Mouse (Mus musculus): ENCODE data around the gene Sh3gl1. TPM values are rescaled to one million over a fixed set of nuclear protein-coding genes. Genes with fewer than 3 reads are reported as not detected.
"Not testable (repeated sequence)": the region's sequence is repeated elsewhere in the genome, so short reads cannot be mapped to it uniquely, and the experiment has no call there.

The Sh3gl1 gene
- polyA plus RNA-seq, 1 experiment from 2014 or later, result 124 TPM

DNA sequence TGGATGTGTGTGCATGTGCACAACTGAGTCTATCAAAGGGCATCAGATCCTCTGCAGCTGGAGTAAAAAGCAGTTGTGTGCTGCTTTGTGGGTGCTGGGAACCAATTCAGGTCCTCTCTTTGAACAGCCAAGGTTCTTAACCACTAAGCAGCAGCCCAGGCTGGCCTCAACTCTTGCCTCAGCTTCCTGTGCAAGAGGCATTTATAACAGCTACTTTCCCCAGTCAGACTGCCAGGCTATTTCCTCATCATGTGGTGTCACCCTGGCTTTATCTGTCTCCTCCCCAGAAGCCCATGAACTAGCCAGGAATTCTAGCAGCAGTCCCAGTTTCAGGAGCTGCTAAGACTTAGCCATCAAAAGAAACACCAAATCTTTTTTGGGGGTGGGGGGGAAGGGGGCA is 30.0 kb upstream of the Sh3gl1 start:
- Histone ChIP-seq H3K4me1 (replicated peaks) (no peaks in the 10 kb centered on the region), H3K4me2 (replicated peaks) (no peak overlapping the region), H3K27ac (no peak overlapping the region), H3K27me3 (replicated peaks) (no peaks in the 10 kb centered on the region), H3K9ac (no peak overlapping the region), H3K36me3 (peaks cover 84% of the 10 kb centered on the region), H3K9me3 (no peaks in the 10 kb centered on the region), H3K4me3 (replicated peaks) (no peak overlapping the region)
- ATAC-seq, result no peak

DNA sequence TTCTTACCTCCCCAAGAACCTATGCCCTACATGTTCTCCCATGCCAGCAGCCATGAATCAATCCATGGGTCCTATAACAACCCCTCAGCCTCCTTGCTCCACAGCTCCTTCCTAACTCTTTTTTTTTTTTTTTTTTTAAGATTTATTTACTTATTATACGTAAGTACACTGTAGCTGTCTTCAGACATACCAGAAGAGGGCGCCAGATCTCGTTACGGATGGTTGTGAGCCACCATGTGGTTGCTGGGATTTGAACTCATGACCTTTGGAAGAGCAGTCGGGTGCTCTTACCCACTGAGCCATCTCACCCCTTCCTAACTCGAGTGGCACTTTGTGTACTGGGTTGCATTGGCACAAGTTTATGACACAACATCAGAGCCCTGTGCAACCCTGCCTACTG is 29.3 kb upstream of the Sh3gl1 start:
- not testable (repeated sequence) for H3K27ac ChIP-seq; H3K4me2 ChIP-seq (replicated peaks); H3K27me3 ChIP-seq (replicated peaks); H3K9ac ChIP-seq; H3K4me1 ChIP-seq (replicated peaks); H3K9me3 ChIP-seq; ATAC-seq; H3K4me3 ChIP-seq (replicated peaks)
- H3K36me3 ChIP-seq, result peaks cover 83% of the 10 kb centered on the region
- WGBS, result 77% methylated on average over 6 of the region's 6 CpGs

GRCm38 (mm10) chr17:56062081-56062480 is 25.6 kb upstream of the Sh3gl1 start:
- H3K36me3 ChIP-seq, result peaks cover 81% of the 10 kb centered on the region
- ATAC-seq, result no peak
- no peaks in the 10 kb centered on the region for H3K4me1 ChIP-seq (replicated peaks)
- H3K9ac ChIP-seq, result no peak overlapping the region
- no peaks in the 10 kb centered on the region for H3K9me3 ChIP-seq
- WGBS, result 93% methylated on average over 7 of the region's 7 CpGs
- no peak overlapping the region for H3K4me3 ChIP-seq (replicated peaks)
- H3K27ac ChIP-seq, result no peak overlapping the region
- H3K27me3 ChIP-seq (replicated peaks), result no peaks in the 10 kb centered on the region
- H3K4me2 ChIP-seq (replicated peaks), result no peak overlapping the region

DNA sequence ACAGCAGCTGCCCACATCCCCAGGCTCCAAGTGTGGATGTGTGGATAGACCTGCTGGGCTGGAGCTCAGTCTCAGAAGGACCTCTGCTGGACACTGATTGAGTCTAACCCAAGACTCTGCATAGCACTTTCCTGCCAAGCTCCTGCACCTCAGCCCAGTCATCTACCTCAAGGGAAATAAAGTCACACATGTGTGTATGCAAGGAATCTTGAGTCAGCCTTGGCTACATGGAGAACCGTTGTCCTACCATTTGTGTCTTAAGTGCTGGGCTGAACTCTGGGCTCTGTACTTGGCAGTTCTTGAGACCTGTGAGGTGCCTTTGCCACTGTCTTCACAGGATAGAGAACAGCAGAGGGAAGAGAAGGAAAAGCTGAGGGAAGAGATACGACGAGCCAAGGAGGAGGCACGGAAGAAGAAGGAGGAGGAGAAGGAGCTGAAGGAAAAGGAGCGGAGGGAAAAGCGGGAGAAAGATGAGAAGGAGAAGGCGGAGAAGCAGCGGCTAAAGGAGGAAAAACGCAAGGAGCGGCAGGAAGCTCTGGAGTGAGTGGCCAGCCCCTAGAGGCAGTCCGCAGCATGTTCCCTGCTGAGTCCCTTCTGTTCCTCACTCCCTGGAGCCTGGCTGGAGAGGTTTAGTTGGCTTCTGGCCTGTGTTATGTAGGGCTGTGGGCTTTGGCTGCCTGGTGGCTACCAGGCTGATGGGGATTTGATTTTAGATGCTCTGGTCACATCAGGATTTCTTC is 21.1 kb upstream of the Sh3gl1 start:
- ATAC-seq, result no peak
- H3K4me3 ChIP-seq (replicated peaks), result no peak overlapping the region
- no peak overlapping the region for H3K4me2 ChIP-seq (replicated peaks)
- H3K9me3 ChIP-seq, result no peaks in the 10 kb centered on the region
- no peak overlapping the region for H3K9ac ChIP-seq
- peaks cover 58% of the 10 kb centered on the region for H3K36me3 ChIP-seq
- H3K27ac ChIP-seq, result no peak overlapping the region
- no peaks in the 10 kb centered on the region for H3K27me3 ChIP-seq (replicated peaks)
- H3K4me1 ChIP-seq (replicated peaks), result no peaks in the 10 kb centered on the region
- WGBS, result 91% methylated on average over 11 of the region's 11 CpGs

- peaks cover 55% of the 10 kb centered on the region for H3K36me3 ChIP-seq
Measured at GRCm38 (mm10) chr17:56055945-56056678, 19.7 kb upstream of the Sh3gl1 start.

DNA sequence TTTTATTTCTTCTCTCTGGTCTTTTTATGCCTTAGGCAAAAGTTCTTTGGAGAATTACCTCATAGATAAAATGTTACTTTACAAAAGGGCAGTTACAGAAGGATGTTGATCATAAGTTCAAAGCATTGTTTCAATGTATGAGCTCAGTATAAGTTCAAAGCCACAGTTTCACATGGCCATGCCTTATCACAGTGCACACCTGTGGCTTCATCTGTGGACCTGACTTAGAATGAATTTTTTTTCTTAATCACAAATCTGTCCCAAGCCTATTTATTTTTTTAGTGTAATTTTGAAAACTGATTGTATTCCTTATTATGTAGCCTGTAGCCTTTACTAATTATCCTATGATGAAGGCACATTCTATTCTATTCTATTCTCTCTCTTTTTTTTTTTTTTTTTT is 18.5 kb upstream of the Sh3gl1 start:
- Histone ChIP-seq H3K4me2 (replicated peaks) (no peak overlapping the region), H3K9ac (no peak overlapping the region), H3K27ac (no peak overlapping the region), H3K4me1 (replicated peaks) (no peaks in the 10 kb centered on the region), H3K27me3 (replicated peaks) (no peaks in the 10 kb centered on the region), H3K36me3 (peaks cover 48% of the 10 kb centered on the region), H3K9me3 (no peaks in the 10 kb centered on the region), H3K4me3 (replicated peaks) (no peak overlapping the region)
- ATAC-seq, result no peak

More at GRCm38 (mm10) chr17:56055945-56056678, 19.7 kb upstream of the Sh3gl1 start:
- Histone ChIP-seq H3K27ac (no peak overlapping the region), H3K9ac (no peak overlapping the region), H3K4me3 (replicated peaks) (no peak overlapping the region), H3K9me3 (no peaks in the 10 kb centered on the region), H3K27me3 (replicated peaks) (no peaks in the 10 kb centered on the region), H3K4me1 (replicated peaks) (no peaks in the 10 kb centered on the region), H3K4me2 (replicated peaks) (no peak overlapping the region)
- 74% methylated on average over 4 of the region's 4 CpGs for WGBS
- ATAC-seq, result no peak

DNA sequence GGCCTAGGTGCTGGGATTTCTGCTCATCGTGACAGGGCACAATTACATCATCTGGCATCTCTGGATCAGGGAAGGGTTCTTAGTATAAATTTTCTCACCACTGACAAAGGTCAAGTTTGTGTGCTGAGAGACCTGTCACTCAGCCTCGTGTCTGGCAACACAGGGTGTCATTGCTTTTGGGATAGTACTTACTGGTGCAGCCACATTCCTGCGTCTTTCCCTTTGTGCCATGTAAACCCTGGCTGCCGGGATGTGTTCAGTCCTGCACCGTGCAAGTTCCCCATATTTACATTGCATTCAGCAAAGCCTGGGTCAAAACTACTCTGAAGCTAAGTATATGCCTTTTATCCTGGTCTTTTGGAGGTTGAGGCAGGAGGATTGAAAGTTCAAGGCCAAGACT is 14.9 kb upstream of the Sh3gl1 start:
- Histone ChIP-seq H3K9me3 (no peaks in the 10 kb centered on the region), H3K4me3 (replicated peaks) (no peak overlapping the region), H3K27ac (no peak overlapping the region), H3K4me1 (replicated peaks) (no peaks in the 10 kb centered on the region), H3K27me3 (replicated peaks) (no peaks in the 10 kb centered on the region), H3K4me2 (replicated peaks) (no peak overlapping the region), H3K9ac (no peak overlapping the region), H3K36me3 (peaks cover 44% of the 10 kb centered on the region)
- no peak for ATAC-seq
- 80% methylated on average over 5 of the region's 5 CpGs for WGBS

DNA sequence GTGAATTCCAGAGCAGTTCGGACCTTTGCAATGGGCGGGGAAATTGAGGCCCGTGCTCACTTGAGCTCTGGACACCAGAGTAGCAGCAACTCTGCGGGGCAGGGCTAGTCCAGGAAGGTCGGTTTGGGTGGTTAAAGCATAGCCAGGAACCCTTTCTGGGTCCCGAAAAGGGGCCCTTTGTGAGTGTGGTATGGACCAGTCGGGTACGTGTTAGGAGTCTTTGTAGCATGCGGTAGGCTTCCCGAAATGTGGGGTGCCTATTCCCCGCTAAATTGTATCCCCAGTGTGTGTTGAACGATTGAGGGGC is 4.4 kb upstream of the Sh3gl1 start:
- Histone ChIP-seq H3K9me3 (no peaks in the 10 kb centered on the region), H3K4me1 (replicated peaks) (0 out of 2 replicates have a peak, but pooled peaks cover 9% of the 10 kb centered on the region), H3K9ac (peak overlapping the region; percentile 92), H3K36me3 (peaks cover 4% of the 10 kb centered on the region; the same call in 1 of the 2 replicates), H3K4me3 (replicated peaks) (peak overlapping the region; percentile 88), H3K27ac (peak overlapping the region; percentile 90), H3K27me3 (replicated peaks) (no peaks in the 10 kb centered on the region), H3K4me2 (replicated peaks) (peak overlapping the region; percentile 84)
- WGBS, result under 1% methylated on average over 12 of the region's 12 CpGs
- ATAC-seq, result no peak

DNA sequence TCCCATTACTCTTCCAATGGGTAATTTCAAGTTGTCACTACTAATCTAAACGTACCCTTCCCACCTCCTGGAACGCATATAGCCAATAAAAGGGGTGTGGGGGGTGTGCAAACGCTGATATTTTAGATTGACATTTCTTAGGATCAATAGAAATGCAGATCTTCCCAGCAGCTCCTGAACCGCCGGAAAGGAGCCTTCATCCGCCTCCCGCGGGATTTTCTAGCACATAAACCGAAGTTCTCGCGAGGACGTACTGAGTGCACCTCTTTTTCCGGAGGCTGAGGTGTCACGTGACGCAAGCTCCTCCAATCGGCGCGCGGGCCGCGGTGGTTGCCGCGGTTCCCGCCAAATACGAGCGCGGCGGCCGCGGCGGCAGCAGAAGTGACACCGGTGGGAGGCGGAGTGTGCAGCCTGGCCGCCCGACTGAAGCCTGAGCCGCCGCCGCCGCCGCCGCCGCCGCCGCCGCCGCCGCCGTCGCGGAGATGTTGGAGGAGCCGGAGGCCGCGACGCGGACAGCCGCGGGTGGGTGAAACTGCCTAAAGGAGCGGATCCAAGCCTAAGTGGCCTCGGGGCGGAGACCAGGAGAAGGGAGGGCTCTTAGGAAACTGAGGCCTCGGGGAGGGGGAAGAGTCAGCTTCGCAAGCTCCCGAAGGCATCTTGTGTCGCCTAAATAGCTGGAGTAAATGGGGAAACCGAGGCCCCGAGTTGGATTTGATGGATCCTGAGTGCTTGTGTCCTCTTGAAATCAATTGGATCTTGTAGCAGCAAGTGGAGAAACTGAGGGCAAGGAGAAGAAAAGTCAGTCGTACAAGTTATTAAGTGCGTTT is 3.8 kb upstream of the Sh3gl1 start, which contains the start of gene Chaf1a:
Chaf1a (plus strand) TSS at position 410 of the 827 bp plus-strand sequence.
- H3K9ac ChIP-seq, result peak within 1 kb of the TSS; percentile 92
- WGBS, result under 1% methylated on average over 68 of the region's 68 CpGs

DNA sequence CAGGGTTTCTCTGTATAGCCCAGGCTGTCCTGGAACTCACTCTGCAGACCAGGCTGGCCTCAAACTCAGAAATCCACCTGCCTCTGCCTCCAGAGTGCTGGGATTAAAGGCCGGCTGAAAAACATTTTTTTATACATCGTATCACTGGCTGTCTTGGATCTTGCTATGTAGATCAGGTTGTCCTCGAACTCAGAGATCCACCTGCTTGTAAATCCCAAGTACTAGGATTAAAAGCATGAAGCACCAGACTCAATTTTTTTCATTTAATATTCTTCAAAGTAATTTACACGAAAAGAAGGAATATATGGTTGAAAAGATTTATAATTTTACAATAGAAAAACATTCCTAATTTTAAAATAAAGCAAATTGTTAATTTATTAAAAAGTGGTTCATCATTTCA is 2.9 kb upstream of the Sh3gl1 start:
- no peak overlapping the region for H3K9ac ChIP-seq
- no peak overlapping the region for H3K27ac ChIP-seq
- H3K4me3 ChIP-seq (replicated peaks), result no peak overlapping the region; the same call in 1 of the 2 replicates
- H3K4me1 ChIP-seq (replicated peaks), result peaks cover 18% of the 10 kb centered on the region
- no peaks in the 10 kb centered on the region for H3K27me3 ChIP-seq (replicated peaks)
- 0 out of 2 replicates have a peak, but pooled peaks cover 4% of the 10 kb centered on the region for H3K36me3 ChIP-seq
- ATAC-seq, result no peak
- no peaks in the 10 kb centered on the region for H3K9me3 ChIP-seq
- 76% methylated on average over 4 of the region's 4 CpGs for WGBS
- peak overlapping the region; percentile 84 for H3K4me2 ChIP-seq (replicated peaks)

More for the DNA sequence above, 3.8 kb upstream of the Sh3gl1 start, which contains the start of gene Chaf1a:
- H3K27me3 ChIP-seq (replicated peaks), result no peaks in the 10 kb centered on the region
- peak within 1 kb of the TSS; percentile 84 for H3K4me2 ChIP-seq (replicated peaks)
- H3K4me3 ChIP-seq (replicated peaks), result peak within 1 kb of the TSS; percentile 88
- H3K9me3 ChIP-seq, result no peaks in the 10 kb centered on the region
- peak; percentile 89 for ATAC-seq
- peaks cover 10% of the 10 kb centered on the region for H3K4me1 ChIP-seq (replicated peaks)
- peak within 1 kb of the TSS; percentile 90 for H3K27ac ChIP-seq
- H3K36me3 ChIP-seq, result no peaks in the 10 kb centered on the region

DNA sequence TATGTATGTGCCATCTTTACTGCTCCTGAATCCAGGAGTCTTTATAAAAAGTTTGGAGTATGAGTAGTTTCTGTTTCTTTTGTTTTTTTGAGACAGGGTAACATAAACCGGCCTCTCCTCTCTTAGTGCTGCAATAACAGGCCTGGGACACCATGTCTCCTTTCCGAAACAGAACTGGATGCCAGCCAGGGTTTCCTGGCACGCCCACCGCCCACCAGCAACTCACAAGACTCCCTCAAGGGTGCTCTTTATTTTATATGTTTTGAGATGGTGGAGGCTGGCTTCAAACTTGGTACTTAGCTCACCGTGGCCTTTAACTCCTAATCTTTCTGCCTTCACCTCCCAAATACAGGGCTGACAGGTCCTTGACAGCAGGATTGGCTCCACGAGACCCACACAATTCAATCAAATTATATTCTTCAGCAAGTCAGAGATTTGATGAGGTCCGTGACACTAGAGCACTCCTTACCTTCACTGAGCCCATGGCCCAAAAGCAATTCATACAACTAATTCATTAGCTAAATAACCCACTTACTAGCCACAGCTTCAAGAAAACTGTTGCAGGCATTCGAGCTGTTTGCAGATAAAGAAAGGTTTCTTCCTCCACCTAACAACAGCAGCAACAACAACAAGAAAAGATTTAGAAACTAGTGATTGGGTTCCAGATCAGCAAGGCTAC is 2.3 kb upstream of the Sh3gl1 start:
- no peak for ATAC-seq
- Histone ChIP-seq H3K4me1 (replicated peaks) (peaks cover 24% of the 10 kb centered on the region), H3K27ac (no peak overlapping the region), H3K4me3 (replicated peaks) (no peak overlapping the region), H3K36me3 (peaks cover 7% of the 10 kb centered on the region; the same call in 1 of the 2 replicates), H3K9ac (no peak overlapping the region), H3K4me2 (replicated peaks) (no peak overlapping the region), H3K9me3 (no peaks in the 10 kb centered on the region), H3K27me3 (replicated peaks) (no peaks in the 10 kb centered on the region)
- 87% methylated on average over 8 of the region's 8 CpGs for WGBS

- Histone ChIP-seq H3K36me3 (peaks cover 7% of the 10 kb centered on the region; the same call in 1 of the 2 replicates), H3K9ac (0 out of 2 replicates have a peak overlapping the region, but pooled peaks have one; percentile 21), H3K4me3 (replicated peaks) (peak overlapping the region; percentile 71), H3K4me2 (replicated peaks) (peak overlapping the region; percentile 53), H3K27me3 (replicated peaks) (no peaks in the 10 kb centered on the region), H3K27ac (no peak overlapping the region), H3K9me3 (no peaks in the 10 kb centered on the region), H3K4me1 (replicated peaks) (peaks cover 37% of the 10 kb centered on the region)
- WGBS, result 34% methylated on average over 13 of the region's 13 CpGs
- peak; percentile 9 for ATAC-seq
Measured at GRCm38 (mm10) chr17:56036901-56037287, 459 bp upstream of the Sh3gl1 start.

All from intestine, embryonic 15.5 days (tissue).